Mouse (Mus musculus): ENCODE measurements around the gene Stat5b.

- peak in 1 of 2 experiments; percentile 25; a peak in 1 of 4 replicates for TF ChIP-seq POLR2A (IDR thresholded peaks at IDR 0.05; ENCODE audit: control insufficient read depth in 1 of 2, insufficient read depth in 1 of 2, low read depth in 1 of 2, low read length in 2 of 2, poor library complexity in 1 of 2)
- peak; percentile 98 to 100 (median 100) for TF ChIP-seq CTCF (IDR thresholded peaks at IDR 0.05 in 2 of 3, conservative IDR thresholded peaks at IDR 0.05 in 1 of 3; ENCODE audit: control insufficient read depth in 1 of 3, insufficient read depth in 1 of 3, low read depth in 2 of 3, low read length in 3 of 3, poor library complexity in 1 of 3, severe bottlenecking in 1 of 3)
- TF ChIP-seq MYC (IDR thresholded peaks at IDR 0.05; ENCODE audit: low read depth, low read length) = no peak
- TF ChIP-seq USF2 (IDR thresholded peaks at IDR 0.05; ENCODE audit: borderline replicate concordance in 1 of 2, insufficient read depth in 1 of 2, low read depth in 1 of 2, low read length in 2 of 2) = no peak
- TF ChIP-seq CHD2 (IDR thresholded peaks at IDR 0.05; ENCODE audit: low read length) = no peak
- peak; percentile 77 for TF ChIP-seq ZNF384 (IDR thresholded peaks at IDR 0.05; ENCODE audit: low read depth, low read length)
- TF ChIP-seq POLR2AphosphoS5 (IDR thresholded peaks at IDR 0.05; ENCODE audit: borderline replicate concordance, low read depth, low read length) = no peak
- peak; percentile 100 for TF ChIP-seq ZC3H11A (IDR thresholded peaks at IDR 0.05; ENCODE audit: low read depth, low read length)
- no peak for TF ChIP-seq USF1 (IDR thresholded peaks at IDR 0.05; ENCODE audit: low read depth, low read length)
- TF ChIP-seq NRF1 (IDR thresholded peaks at IDR 0.05; ENCODE audit: insufficient read depth, low read depth, low read length, poor library complexity, severe bottlenecking) = no peak
- peak; percentile 62 for TF ChIP-seq HCFC1 (IDR thresholded peaks at IDR 0.05; ENCODE audit: low read depth, low read length)
- TF ChIP-seq E2F4 (IDR thresholded peaks at IDR 0.05; ENCODE audit: borderline replicate concordance, low read depth, low read length) = no peak
- TF ChIP-seq EP300 (IDR thresholded peaks at IDR 0.05; ENCODE audit: low read depth in 1 of 2, low read length in 2 of 2) = peak in 1 of 2 experiments; percentile 61; a peak in 2 of 4 replicates
- no peak for TF ChIP-seq GABPA (IDR thresholded peaks at IDR 0.05; ENCODE audit: low read depth, low read length)
These were observed 43.0 kb upstream of the Stat5b start for GRCm38 (mm10) chr11:100893482-100893881.

Measured in MEL (cell line).